Mouse (Mus musculus): ENCODE data around the gene Nucks1.
"Not testable (repeated sequence)": the region's sequence is repeated elsewhere in the genome, so short reads cannot be mapped to it uniquely, and the experiment has no call there.

Gene Nucks1

DNA sequence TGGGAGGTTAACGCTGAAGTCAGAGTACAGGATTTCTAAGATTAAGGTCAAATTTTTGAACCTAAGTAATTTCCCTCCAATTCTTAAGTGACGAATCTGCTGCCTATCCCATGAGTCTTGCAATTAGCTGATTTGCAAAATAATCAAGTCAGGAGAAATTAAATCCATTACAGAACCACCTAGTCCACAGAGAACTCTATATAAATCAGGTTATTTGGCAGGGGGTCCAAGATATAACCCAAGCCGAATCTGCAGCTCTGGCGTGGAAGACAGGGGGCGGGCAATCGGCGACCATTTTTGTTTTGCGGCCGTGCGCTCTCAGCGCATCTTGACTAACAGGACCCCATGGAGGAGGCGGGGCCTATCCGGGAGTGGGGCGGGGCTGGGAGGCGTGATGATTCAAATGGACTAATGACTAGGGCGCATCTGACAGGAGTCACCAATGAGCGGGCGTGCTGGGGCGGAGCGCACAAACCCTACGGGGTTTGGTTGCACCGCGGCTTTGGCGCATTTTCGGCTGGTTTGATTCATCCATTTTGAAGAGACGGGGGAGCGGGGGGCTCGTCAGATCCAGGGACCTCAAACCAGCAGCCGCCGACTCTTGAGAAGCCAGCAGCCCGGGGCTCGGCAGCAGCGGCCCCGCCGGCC is at the start of gene Nucks1:
TSS of gene Nucks1 (plus strand) at position 534 of the 648 bp plus-strand sequence.
- DNase-seq (ENCODE audit: low spot score in 2 of 2) = peak; percentile 99 to 100

DNA sequence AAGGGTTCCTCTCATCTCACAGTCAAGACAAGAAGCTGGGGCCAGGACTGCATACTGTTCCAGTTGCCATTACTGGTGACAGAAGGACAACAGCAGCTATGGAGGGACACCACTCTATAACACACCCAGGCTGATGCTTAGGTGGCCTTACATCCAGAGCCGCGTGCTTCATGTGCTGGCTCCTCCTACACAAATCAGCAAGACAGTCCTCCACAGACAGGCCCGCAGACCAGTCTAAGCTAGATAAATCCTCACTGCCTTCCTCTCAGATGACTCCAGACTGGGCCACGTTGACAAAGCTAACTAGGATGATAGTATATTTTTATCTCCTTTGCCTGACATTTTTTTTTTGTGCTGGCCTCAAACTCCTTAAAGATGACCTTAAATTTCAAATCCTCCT is 48.5 kb upstream of the Nucks1 start:
- no peak for DNase-seq (ENCODE audit: low spot score in 2 of 2)

DNA sequence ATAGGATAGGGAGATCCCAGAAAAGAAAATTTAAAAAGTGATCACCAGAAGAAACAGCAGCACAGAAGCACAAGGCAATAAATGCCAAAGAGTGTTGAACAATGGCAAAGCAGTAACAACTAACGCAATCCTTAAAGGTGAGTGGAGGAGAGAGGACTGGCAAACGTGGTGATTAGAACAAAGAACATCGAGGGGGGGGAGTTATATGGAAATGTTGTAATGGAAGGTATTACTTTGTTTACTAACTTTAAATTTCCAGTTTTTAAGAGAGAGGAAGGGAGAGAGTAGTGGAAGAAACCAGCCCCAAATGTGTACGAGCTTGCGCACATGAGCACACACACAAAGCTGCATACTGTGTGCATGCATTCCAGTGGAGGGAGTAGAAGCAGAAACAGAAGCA is 44.7 kb upstream of the Nucks1 start:
- DNase-seq (ENCODE audit: low spot score in 2 of 2) = no peak

GRCm38 (mm10) chr1:131866304-131866999 is 43.9 kb upstream of the Nucks1 start:
- no peak for DNase-seq (ENCODE audit: low spot score in 2 of 2)

- peak; percentile 90 to 92 for DNase-seq (ENCODE audit: low spot score in 2 of 2)
Observed at GRCm38 (mm10) chr1:131867093-131867945, 43.0 kb upstream of the Nucks1 start, which contains the start of gene Rab29. Rab29 (plus strand) TSS chr1:131867224.

DNA sequence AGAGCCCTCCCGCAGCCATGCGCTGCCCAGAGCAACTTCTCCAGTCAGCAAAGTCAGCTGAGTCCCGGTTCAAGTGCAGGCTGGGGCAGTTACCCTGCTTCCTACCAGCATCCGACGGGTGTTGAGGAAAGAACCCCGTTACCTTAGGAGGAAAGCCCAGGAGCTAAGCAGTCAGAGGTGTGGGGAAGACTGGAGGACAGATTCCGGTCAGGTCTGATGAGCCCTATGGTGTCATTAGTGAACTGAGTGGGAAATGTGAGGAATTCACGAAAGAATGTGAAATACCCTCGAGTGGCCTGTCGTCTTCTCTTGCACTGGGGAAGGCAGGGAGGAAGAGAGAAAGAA is 42.4 kb upstream of the Nucks1 start:
- DNase-seq (ENCODE audit: low spot score in 2 of 2) = no peak

DNA sequence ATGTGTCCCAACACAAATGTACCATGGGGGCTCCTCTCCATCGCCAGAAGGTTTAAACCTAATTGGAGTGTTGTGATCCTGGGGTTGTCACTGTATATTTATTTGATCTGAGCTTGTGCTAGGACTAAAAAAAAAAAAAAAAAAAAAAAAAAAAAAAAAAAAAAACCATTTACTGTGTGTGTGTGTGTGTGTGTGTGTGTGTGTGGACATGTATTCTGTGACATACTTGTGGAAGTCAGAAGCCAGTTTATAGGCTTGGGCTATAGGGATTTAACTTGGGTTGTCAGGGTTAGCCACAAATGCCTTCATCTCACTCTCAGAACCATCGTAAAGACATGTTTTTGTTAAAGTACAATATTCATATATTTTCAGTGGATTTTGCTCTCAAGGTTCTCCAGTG is 40.8 kb upstream of the Nucks1 start:
- DNase-seq (ENCODE audit: low spot score in 2 of 2) = no peak

DNA sequence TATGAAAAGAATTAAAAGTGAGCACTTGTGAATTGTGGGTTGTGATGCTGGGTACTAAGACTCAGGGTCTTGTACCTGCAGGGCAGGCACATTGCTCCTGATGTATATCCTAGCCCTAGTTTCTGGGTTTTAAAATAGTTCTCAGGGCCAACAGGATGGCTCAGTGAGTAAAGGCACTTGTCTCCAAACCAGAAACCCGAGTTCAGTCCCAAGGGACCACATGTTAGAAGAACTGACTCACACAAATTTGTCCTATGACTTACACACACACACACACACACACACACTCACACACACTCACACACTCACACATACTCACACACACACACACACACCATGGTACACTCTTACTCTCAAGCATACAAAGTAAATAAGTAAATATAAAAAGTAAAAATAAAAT is 37.5 kb upstream of the Nucks1 start:
- no peak for DNase-seq (ENCODE audit: low spot score in 2 of 2)

DNA sequence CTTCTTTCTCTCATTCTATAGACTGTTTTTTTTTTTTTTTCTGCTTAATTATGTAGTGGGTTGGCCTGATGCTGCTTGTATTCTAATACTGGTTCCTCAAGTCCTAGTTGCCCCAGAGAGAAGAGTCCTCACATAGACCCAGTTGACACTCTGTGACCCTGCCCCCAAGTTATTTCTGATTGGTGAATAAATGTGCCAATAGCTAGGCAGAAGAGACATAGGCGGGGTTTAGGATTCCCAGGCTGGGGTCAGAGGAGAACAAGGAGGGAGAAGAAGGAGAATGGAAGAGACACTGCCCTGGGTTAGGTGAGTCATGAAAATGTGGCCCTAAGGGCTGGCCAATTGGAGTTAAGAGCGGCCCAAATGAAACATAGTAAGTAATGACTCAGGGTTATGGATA is 30.5 kb upstream of the Nucks1 start:
- DNase-seq (ENCODE audit: low spot score in 2 of 2) = no peak

DNA sequence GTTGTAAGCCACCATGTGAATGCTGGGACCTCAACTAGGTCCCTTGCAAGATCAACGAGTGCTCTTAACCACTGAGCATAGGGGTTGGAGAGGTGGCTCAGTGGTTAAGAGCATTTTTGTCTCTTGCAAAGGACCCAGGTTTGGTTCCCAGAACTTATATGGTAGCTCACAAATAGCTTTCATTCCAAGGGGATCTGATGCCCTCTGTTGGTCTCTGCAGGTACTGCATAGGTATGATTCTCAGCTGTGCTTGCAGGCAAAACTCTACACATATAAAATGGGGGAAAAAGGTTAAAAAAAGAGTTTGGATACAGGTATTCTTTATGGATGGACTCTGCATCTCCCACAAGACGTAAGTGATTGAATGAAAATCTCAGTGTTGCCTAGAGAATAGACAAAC is 27.5 kb upstream of the Nucks1 start:
- no peak for DNase-seq (ENCODE audit: low spot score in 2 of 2)

GRCm38 (mm10) chr1:131886173-131886572 is 24.2 kb upstream of the Nucks1 start:
- no peak for DNase-seq (ENCODE audit: low spot score in 2 of 2)

GRCm38 (mm10) chr1:131886641-131887040 is 23.7 kb upstream of the Nucks1 start:
- no peak for DNase-seq (ENCODE audit: low spot score in 2 of 2)

- DNase-seq (ENCODE audit: low spot score in 2 of 2) = no peak
Observed at GRCm38 (mm10) chr1:131890043-131890658, 20.2 kb upstream of the Nucks1 start.

DNA sequence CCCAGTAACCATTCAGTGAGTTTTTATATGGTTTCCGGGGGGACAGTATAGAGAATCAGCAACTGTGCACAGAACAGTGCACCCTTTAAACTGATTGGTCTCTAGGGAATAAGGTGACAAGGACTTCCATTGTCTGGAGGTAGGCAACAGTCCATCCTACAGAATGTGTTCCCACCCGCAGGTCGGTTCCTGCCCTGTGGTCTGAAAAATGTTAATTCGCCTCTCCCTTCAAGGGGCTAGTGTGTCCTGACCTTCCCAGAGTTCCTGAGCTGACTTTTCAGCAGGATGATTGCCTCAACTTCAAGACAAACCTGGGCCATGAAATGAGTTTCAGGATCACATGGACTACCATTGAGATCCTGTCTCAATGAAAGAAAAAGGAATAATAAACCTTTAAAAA is 18.9 kb upstream of the Nucks1 start:
- DNase-seq (ENCODE audit: low spot score in 2 of 2) = no peak

- no peak for DNase-seq (ENCODE audit: low spot score in 2 of 2)
Observed at GRCm38 (mm10) chr1:131902679-131903078, 7.7 kb upstream of the Nucks1 start.

- DNase-seq (ENCODE audit: low spot score in 2 of 2) = no peak
Observed at GRCm38 (mm10) chr1:131903251-131903650, 7.1 kb upstream of the Nucks1 start.

DNA sequence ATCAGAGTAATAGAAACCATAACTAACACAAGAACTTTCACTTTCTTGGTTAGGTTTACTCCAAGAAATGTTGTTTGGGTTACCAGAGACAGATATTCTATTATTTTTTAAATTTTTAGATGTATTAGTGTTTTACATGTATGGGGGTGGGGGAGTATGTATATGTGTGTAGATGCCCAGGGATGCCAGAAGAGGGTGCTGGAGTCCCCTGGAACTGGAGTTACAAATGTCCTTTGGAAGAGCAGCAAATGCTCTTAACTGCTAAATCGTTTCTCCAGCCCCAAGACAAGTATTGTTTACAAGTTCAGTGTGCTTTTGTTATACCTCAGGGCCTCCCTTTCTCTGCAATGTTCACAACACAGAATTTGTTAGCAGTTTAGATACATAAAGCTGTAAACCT is 4.8 kb upstream of the Nucks1 start:
- no peak for DNase-seq (ENCODE audit: low spot score in 2 of 2)

- no peak for DNase-seq (ENCODE audit: low spot score in 2 of 2)
Observed at GRCm38 (mm10) chr1:131908456-131908855, 1.9 kb upstream of the Nucks1 start.

- not testable (repeated sequence) for DNase-seq (ENCODE audit: low spot score in 2 of 2)
Observed at GRCm38 (mm10) chr1:131909236-131909635, 1.1 kb upstream of the Nucks1 start.

GRCm38 (mm10) chr1:131910674-131911558 is 582 bp downstream of the Nucks1 start:
- DNase-seq (ENCODE audit: low spot score in 2 of 2) = peak; percentile 79 to 85

- DNase-seq (ENCODE audit: low spot score in 2 of 2) = no peak
Observed at GRCm38 (mm10) chr1:131917634-131918033, 7.3 kb downstream of the Nucks1 start.
